Mouse (Mus musculus) megakaryocyte, embryonic 14.5 days (primary cell): ENCODE measurements at regions not wholly inside any gene's neighbourhood (a gene's known extent, or its start where the extent isn't known, plus 50 kb on each side); places are given as distances from the start of the nearest gene placed in this dataset.

Experiments used
- H3K27me3 ChIP-seq: replicated peaks from 2 replicates; pipeline ENCODE3; 2012; ENCODE audit warnings: inconsistent platforms
- H3K36me3 ChIP-seq: replicated peaks from 2 replicates; pipeline ENCODE3; 2012; ENCODE audit warnings: low read length, inconsistent platforms, mixed read lengths
- H3K4me1 ChIP-seq: 2 replicates; pipeline ENCODE4 v1.6.1; 2012; ENCODE audit warnings: inconsistent platforms
- H3K4me3 ChIP-seq: replicated peaks from 2 replicates; pipeline ENCODE3; 2012; ENCODE audit warnings: moderate library complexity, mild to moderate bottlenecking, inconsistent platforms
- H3K9me3 ChIP-seq: 2 replicates; pipeline ENCODE4 v1.6.1; 2012; ENCODE audit warnings: inconsistent platforms
- FLI1 ChIP-seq: IDR thresholded peaks from 2 replicates; pipeline ENCODE4 v1.6.1; 2012; ENCODE audit warnings: low read length, inconsistent platforms, mixed read lengths
- GATA1 ChIP-seq: IDR thresholded peaks from 3 replicates; pipeline ENCODE4 v1.6.1; 2012; ENCODE audit warnings: mixed read lengths, low read length, inconsistent platforms, borderline replicate concordance

DNA sequence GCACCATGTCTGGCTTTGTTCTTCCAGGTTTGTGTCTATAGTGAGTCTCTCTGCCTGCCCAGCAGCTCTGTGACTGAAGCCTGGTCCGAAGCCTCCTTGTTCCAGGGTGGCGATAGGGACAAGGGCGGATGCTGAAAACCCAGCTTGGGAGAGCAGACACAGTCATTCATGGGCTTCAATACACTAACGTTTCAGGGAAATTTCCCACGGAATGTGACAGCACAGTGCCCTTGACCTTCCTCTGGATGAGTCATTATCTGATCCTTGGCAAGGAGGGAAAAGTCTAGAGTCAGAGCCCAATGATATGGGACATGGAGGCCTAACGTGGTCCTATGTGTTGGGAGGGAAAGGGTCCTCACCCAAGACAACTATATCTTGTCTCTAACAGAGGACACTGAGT is 298.1 kb upstream of the Kcnab2 start:
- H3K9me3 ChIP-seq: peaks cover 86% of the 10 kb centered on the region
- TF ChIP-seq FLI1: no peak
- no peak for TF ChIP-seq GATA1

GRCm38 (mm10) chr4:152771386-152771785 is 293.7 kb upstream of the Kcnab2 start:
- Histone ChIP-seq H3K36me3 (no peaks in the 10 kb centered on the region), H3K4me1 (no peaks in the 10 kb centered on the region), H3K4me3 (no peak overlapping the region), H3K27me3 (no peaks in the 10 kb centered on the region), H3K9me3 (peaks cover 82% of the 10 kb centered on the region)
- TF ChIP-seq FLI1 (no peak), GATA1 (no peak)

More for the DNA sequence above, 298.1 kb upstream of the Kcnab2 start:
- Histone ChIP-seq H3K4me1 (no peaks in the 10 kb centered on the region), H3K4me3 (no peak overlapping the region), H3K27me3 (no peaks in the 10 kb centered on the region), H3K36me3 (no peaks in the 10 kb centered on the region)

- no peaks in the 10 kb centered on the region for H3K4me1 ChIP-seq
- TF ChIP-seq FLI1 (no peak), GATA1 (no peak)
- no peak overlapping the region for H3K4me3 ChIP-seq
- H3K36me3 ChIP-seq: no peaks in the 10 kb centered on the region
- H3K9me3 ChIP-seq: peaks cover 80% of the 10 kb centered on the region
- no peaks in the 10 kb centered on the region for H3K27me3 ChIP-seq
These were observed 289.7 kb upstream of the Kcnab2 start for GRCm38 (mm10) chr4:152767372-152767771.

DNA sequence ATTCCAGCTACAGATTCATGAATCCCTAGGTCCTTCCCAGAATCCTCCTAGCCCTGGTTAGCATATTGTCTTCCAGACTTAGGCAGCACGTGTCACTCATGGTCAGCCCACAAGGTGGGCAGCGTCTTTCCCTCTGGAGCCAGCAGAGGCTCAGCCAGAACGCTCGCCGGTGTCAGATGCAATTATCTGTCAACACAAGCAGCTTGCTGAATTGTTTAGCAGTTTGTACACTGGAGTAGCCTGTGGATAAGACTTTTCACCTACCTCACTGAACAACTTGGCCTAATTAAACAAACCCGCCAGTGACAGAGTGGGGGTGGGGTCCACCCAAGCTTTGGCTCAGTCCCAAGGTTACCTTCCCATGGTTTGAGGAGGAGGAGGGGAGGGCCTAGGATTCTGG is 285.4 kb upstream of the Kcnab2 start:
- no peak for TF ChIP-seq GATA1
- TF ChIP-seq FLI1: no peak
- no peaks in the 10 kb centered on the region for H3K27me3 ChIP-seq
- H3K4me1 ChIP-seq: no peaks in the 10 kb centered on the region
- no peak overlapping the region for H3K4me3 ChIP-seq
- H3K9me3 ChIP-seq: peaks cover 81% of the 10 kb centered on the region
- no peaks in the 10 kb centered on the region for H3K36me3 ChIP-seq

DNA sequence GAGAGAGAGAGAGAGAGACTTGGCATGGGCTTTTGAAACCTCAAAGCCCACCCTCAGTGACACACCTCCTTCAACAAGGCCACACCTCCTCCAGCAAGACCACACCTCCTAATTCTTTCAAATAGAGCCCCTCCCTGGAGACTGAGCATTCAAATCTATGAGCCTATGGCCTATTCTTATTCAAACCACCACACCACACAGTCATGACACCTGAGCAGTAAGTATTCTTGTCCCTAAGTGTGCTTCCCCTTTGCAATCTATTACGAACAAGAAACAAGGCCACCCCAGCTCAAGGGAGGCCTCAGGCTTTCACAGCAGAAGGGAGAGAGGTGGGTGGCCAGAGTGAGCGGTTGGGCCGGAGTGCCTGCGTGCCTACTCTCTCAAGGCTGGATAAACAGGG is 284.9 kb upstream of the Kcnab2 start:
- no peaks in the 10 kb centered on the region for H3K27me3 ChIP-seq
- H3K36me3 ChIP-seq: no peaks in the 10 kb centered on the region
- peaks cover 81% of the 10 kb centered on the region for H3K9me3 ChIP-seq
- H3K4me3 ChIP-seq: no peak overlapping the region
- no peaks in the 10 kb centered on the region for H3K4me1 ChIP-seq
- TF ChIP-seq FLI1 (no peak), GATA1 (no peak)

GRCm38 (mm10) chr4:152757191-152757590 is 279.5 kb upstream of the Kcnab2 start:
- H3K27me3 ChIP-seq: no peaks in the 10 kb centered on the region
- H3K4me1 ChIP-seq: no peaks in the 10 kb centered on the region
- TF ChIP-seq FLI1: no peak
- TF ChIP-seq GATA1: no peak
- peaks cover 83% of the 10 kb centered on the region for H3K9me3 ChIP-seq
- H3K36me3 ChIP-seq: no peaks in the 10 kb centered on the region
- peak overlapping the region; percentile 38 for H3K4me3 ChIP-seq

GRCm38 (mm10) chr4:152756535-152756934 is 278.9 kb upstream of the Kcnab2 start:
- no peaks in the 10 kb centered on the region for H3K36me3 ChIP-seq
- H3K9me3 ChIP-seq: peaks cover 83% of the 10 kb centered on the region
- no peak for TF ChIP-seq GATA1
- TF ChIP-seq FLI1: no peak
- H3K4me1 ChIP-seq: no peaks in the 10 kb centered on the region
- no peaks in the 10 kb centered on the region for H3K27me3 ChIP-seq
- H3K4me3 ChIP-seq: no peak overlapping the region

GRCm38 (mm10) chr4:152755756-152756155 is 278.1 kb upstream of the Kcnab2 start:
- H3K36me3 ChIP-seq: no peaks in the 10 kb centered on the region
- H3K4me1 ChIP-seq: no peaks in the 10 kb centered on the region
- peaks cover 79% of the 10 kb centered on the region for H3K9me3 ChIP-seq
- TF ChIP-seq GATA1 (no peak), FLI1 (no peak)
- H3K27me3 ChIP-seq: no peaks in the 10 kb centered on the region
- H3K4me3 ChIP-seq: no peak overlapping the region

GRCm38 (mm10) chr4:152744366-152744765 is 266.7 kb upstream of the Kcnab2 start:
- Histone ChIP-seq H3K9me3 (peaks cover 32% of the 10 kb centered on the region), H3K27me3 (no peaks in the 10 kb centered on the region), H3K36me3 (no peaks in the 10 kb centered on the region), H3K4me3 (peak overlapping the region; percentile 6), H3K4me1 (no peaks in the 10 kb centered on the region)
- no peak for TF ChIP-seq FLI1
- no peak for TF ChIP-seq GATA1

- Histone ChIP-seq H3K9me3 (peaks cover 86% of the 10 kb centered on the region), H3K27me3 (no peaks in the 10 kb centered on the region), H3K36me3 (no peaks in the 10 kb centered on the region), H3K4me3 (no peak overlapping the region), H3K4me1 (no peaks in the 10 kb centered on the region)
- TF ChIP-seq GATA1 (no peak), FLI1 (no peak)
These were observed 255.3 kb upstream of the Kcnab2 start for GRCm38 (mm10) chr4:152733017-152733416.

- Histone ChIP-seq H3K9me3 (peaks cover 86% of the 10 kb centered on the region), H3K27me3 (no peaks in the 10 kb centered on the region), H3K36me3 (no peaks in the 10 kb centered on the region), H3K4me3 (no peak overlapping the region), H3K4me1 (no peaks in the 10 kb centered on the region)
- no peak for TF ChIP-seq FLI1
- TF ChIP-seq GATA1: no peak
These were observed 254.3 kb upstream of the Kcnab2 start for GRCm38 (mm10) chr4:152731988-152732387.
